Mouse (Mus musculus) ES-Bruce4 (cell line): ENCODE data around the gene Cep44. TPM values are rescaled to one million over a fixed set of nuclear protein-coding genes. Genes with fewer than 3 reads are reported as not detected.

Experiments
- H3K27ac ChIP-seq: 2 replicates; pipeline ENCODE4 v1.5.1; 2012; ENCODE audit warnings: low read length, inconsistent platforms; ENCODE audit not compliant: insufficient read depth
- H3K27me3 ChIP-seq: 2 replicates; pipeline ENCODE4 v1.6.1; 2012; ENCODE audit warnings: mild to moderate bottlenecking, low read length, inconsistent platforms; ENCODE audit not compliant: control insufficient read depth, poor library complexity, insufficient read depth, severe bottlenecking
- H3K36me3 ChIP-seq: 2 replicates; pipeline ENCODE4 v1.6.1; 2012; ENCODE audit warnings: inconsistent platforms, mild to moderate bottlenecking, low read length, moderate library complexity; ENCODE audit not compliant: control insufficient read depth, poor library complexity, insufficient read depth, severe bottlenecking
- H3K4me1 ChIP-seq: one replicate; pipeline ENCODE4 v1.8.1; 2011; ENCODE audit warnings: low read length; ENCODE audit not compliant: control insufficient read depth, insufficient read depth
- H3K4me3 ChIP-seq: 2 replicates; pipeline ENCODE4 v1.5.1; 2011; ENCODE audit warnings: low read depth, mild to moderate bottlenecking, low read length
- H3K9ac ChIP-seq: 2 replicates; pipeline ENCODE4 v1.6.1; 2012; ENCODE audit warnings: low read depth, mild to moderate bottlenecking, inconsistent platforms; ENCODE audit not compliant: poor library complexity, severe bottlenecking
- H3K9me3 ChIP-seq: replicated peaks from 2 replicates; pipeline ENCODE4 v1.6.1; 2012; ENCODE audit warnings: mild to moderate bottlenecking, low read length, inconsistent platforms; ENCODE audit not compliant: control insufficient read depth, poor library complexity, insufficient read depth, severe bottlenecking
- CTCF ChIP-seq: IDR thresholded peaks from one replicate; pipeline ENCODE4 v1.8.1; 2011; ENCODE audit warnings: low read depth, low read length
- EP300 ChIP-seq: IDR thresholded peaks from 2 replicates; pipeline ENCODE4 v1.6.1; 2011; ENCODE audit warnings: low read depth, low read length; ENCODE audit not compliant: insufficient read depth
- POLR2A ChIP-seq: IDR thresholded peaks from one replicate; pipeline ENCODE4 v1.8.1; 2011; ENCODE audit warnings: low read length; ENCODE audit not compliant: insufficient read depth
- polyA plus RNA-seq: library from polyadenylated mRNA; stranded (reverse); fragments of >200 nt; gene quantifications from 2 replicates; pipeline ENCODE4 v1.2.4, GENCODE M21; 2011; ENCODE audit warnings: low read depth; ENCODE audit not compliant: missing spikeins, insufficient read depth, insufficient read length

The Cep44 gene
- polyA plus RNA-seq, 1 experiment: 74.5 TPM

DNA sequence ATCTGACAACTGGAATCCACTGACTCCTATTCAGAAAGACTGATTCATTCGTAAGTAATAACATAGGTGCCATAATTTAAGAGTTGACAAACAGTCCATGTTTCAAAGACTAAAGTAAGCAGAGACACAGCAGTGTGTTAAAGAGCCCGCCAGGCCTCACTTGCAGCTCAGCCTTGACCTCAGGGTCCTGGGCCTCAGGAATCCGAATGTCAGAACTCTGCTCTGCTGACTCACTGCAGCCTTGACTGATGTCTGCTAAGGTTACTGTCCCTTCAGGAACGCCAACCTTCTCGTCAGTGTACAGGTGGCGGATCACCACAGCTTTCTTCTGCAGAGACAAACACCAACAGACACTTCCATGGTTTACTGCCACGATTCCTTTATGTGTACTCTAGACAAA is 10.1 kb downstream of the Cep44 start:
- H3K9me3 ChIP-seq: no peaks in the 10 kb centered on the region
- no peak overlapping the region for H3K9ac ChIP-seq
- H3K27ac ChIP-seq: no peak overlapping the region
- TF ChIP-seq CTCF: no peak
- TF ChIP-seq POLR2A: no peak
- TF ChIP-seq EP300: no peak
- H3K27me3 ChIP-seq: no peaks in the 10 kb centered on the region
- peaks cover 48% of the 10 kb centered on the region for H3K36me3 ChIP-seq
- no peak overlapping the region for H3K4me3 ChIP-seq
- H3K4me1 ChIP-seq: no peaks in the 10 kb centered on the region

DNA sequence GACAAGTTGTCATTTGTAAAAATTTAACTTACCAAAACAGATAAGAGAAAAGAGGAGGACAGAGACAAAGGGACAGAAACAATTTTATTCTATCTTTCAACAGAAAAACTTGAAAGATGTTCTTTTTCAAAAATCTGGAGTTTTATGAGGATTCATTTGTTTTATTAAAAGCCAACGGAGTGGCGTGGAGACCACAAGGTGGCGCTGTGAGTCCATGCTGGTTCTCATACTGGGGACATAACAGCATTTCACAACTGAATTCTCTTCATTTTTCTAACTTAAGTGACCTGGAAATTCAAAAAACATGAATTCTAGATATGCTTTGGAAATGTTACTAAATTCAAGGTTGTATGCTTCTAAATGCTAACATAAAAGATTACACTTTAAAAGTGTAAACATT is 20.5 kb downstream of the Cep44 start:
- H3K27ac ChIP-seq: no peak overlapping the region
- H3K27me3 ChIP-seq: no peaks in the 10 kb centered on the region
- H3K36me3 ChIP-seq: peaks cover 11% of the 10 kb centered on the region
- TF ChIP-seq POLR2A (no peak), CTCF (peak; percentile 77)
- H3K4me1 ChIP-seq: no peaks in the 10 kb centered on the region
- no peak overlapping the region for H3K9ac ChIP-seq
- H3K9me3 ChIP-seq: no peaks in the 10 kb centered on the region
- H3K4me3 ChIP-seq: no peak overlapping the region

DNA sequence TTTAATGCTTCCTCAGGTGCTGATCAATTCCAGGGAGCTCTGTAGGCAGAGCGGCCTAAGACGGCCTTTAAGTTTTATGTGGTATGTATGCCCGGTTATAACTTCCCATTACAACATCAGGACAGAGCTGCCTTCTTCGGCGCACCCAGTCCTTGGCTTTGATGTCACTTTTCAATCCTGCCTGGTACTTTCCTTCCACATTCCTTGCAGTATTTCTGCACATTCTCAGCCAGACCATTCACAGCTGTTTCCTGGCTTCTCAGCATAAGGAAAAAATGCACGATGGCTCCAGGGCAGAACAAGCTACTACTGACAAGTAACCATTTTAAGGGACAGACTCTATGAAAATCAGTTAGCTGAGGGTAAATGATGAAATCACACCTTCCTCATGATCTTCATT is 22.0 kb downstream of the Cep44 start:
- TF ChIP-seq CTCF: no peak
- no peak for TF ChIP-seq EP300
- TF ChIP-seq POLR2A: no peak
- H3K9me3 ChIP-seq: no peaks in the 10 kb centered on the region
- H3K9ac ChIP-seq: no peak overlapping the region
- peaks cover 11% of the 10 kb centered on the region for H3K36me3 ChIP-seq
- H3K27ac ChIP-seq: no peak overlapping the region
- H3K27me3 ChIP-seq: no peaks in the 10 kb centered on the region
- no peaks in the 10 kb centered on the region for H3K4me1 ChIP-seq
- no peak overlapping the region for H3K4me3 ChIP-seq

DNA sequence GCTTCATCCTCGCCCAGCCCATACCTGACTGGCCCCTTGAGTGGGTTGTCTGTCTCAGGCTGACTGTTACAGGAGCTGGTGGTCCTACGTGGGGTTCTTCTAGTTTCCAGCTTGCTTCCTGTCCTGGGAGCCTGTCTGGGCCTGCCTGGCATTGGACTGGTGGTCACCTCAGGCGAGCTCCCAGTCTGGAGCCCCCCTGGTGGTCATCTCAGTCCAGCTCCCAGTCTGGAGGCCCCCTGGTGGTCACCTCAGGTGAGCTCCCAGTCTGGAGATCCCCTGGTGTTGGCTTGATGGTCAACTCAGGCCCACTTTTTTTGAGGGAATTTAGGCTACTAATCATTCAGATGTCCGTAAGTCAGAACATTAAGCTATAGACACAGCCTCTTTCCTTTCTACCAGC is 29.8 kb downstream of the Cep44 start:
- H3K27me3 ChIP-seq: no peaks in the 10 kb centered on the region
- H3K27ac ChIP-seq: no peak overlapping the region
- no peak overlapping the region for H3K4me3 ChIP-seq
- peak; percentile 11 for TF ChIP-seq CTCF
- TF ChIP-seq EP300: no peak
- no peak for TF ChIP-seq POLR2A
- no peaks in the 10 kb centered on the region for H3K36me3 ChIP-seq
- no peaks in the 10 kb centered on the region for H3K9me3 ChIP-seq
- H3K4me1 ChIP-seq: no peaks in the 10 kb centered on the region
- H3K9ac ChIP-seq: no peak overlapping the region

DNA sequence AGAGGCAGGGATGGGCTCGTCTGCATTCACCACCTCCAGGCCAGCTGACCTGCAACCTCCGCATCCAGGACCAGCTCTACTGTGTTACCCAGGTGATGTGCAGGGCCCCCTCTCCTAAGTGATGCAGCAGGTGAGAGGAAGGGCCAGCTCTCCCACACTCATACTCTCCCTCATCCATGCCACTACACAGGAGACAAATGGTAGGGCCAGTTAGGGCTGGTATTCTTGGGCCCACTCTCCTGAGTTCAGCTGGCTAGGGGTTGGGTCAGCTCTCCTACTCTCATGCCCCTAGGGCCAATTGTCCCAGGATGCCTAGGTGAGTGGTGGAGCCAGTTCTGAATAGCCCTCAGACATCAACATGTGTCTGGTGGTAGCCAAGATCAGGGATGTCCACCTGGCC is 30.6 kb downstream of the Cep44 start:
- no peaks in the 10 kb centered on the region for H3K27me3 ChIP-seq

DNA sequence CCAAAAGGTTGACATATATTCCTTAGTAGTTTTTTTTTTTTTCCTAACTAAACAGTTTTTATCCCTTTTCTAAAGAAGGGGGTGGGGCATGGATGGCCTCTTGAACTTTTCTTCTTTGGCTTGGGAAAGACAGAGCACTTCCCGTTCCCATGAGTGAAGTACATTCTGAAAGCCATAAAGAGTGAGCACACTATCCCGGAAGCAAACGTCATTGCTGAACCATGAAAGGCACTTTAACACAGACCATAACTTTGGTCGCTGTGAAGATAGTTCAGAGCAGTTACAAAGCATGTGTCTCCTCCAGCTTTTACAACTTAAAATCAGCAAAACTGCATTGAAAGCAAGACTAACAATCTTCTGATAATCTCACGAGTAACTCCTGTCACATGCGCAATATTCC is 32.0 kb downstream of the Cep44 start:
- H3K4me1 ChIP-seq: no peaks in the 10 kb centered on the region
- no peaks in the 10 kb centered on the region for H3K27me3 ChIP-seq
- TF ChIP-seq POLR2A: no peak
- TF ChIP-seq CTCF: no peak
- TF ChIP-seq EP300: no peak
- no peak overlapping the region for H3K4me3 ChIP-seq
- no peaks in the 10 kb centered on the region for H3K9me3 ChIP-seq
- H3K9ac ChIP-seq: no peak overlapping the region
- no peaks in the 10 kb centered on the region for H3K36me3 ChIP-seq
- no peak overlapping the region for H3K27ac ChIP-seq

More for the DNA sequence above, 30.6 kb downstream of the Cep44 start:
- Histone ChIP-seq H3K9me3 (no peaks in the 10 kb centered on the region), H3K9ac (no peak overlapping the region), H3K4me1 (no peaks in the 10 kb centered on the region), H3K36me3 (no peaks in the 10 kb centered on the region), H3K27ac (no peak overlapping the region), H3K4me3 (no peak overlapping the region)
- TF ChIP-seq EP300: no peak
- no peak for TF ChIP-seq POLR2A
- TF ChIP-seq CTCF: no peak
